Mouse (Mus musculus): Measurements from ENCODE around the gene Dip2b.

The Dip2b gene

GRCm38 (mm10) chr15:100050940-100051339 is 12.5 kb downstream of the Dip2b start:
- no peak for DNase-seq (ENCODE audit: low spot score)

- no peak for DNase-seq (ENCODE audit: low spot score)
Observed at GRCm38 (mm10) chr15:100052726-100053125, 14.3 kb downstream of the Dip2b start.

- DNase-seq (ENCODE audit: low spot score), result no peak
Observed at GRCm38 (mm10) chr15:100056397-100056908, 18.0 kb downstream of the Dip2b start.

- DNase-seq (ENCODE audit: low spot score), result no peak
Observed at GRCm38 (mm10) chr15:100057698-100058097, 19.2 kb downstream of the Dip2b start.

GRCm38 (mm10) chr15:100058143-100058542 is 19.7 kb downstream of the Dip2b start:
- DNase-seq (ENCODE audit: low spot score), result no peak

- no peak for DNase-seq (ENCODE audit: low spot score)
Observed at GRCm38 (mm10) chr15:100058912-100059311, 20.4 kb downstream of the Dip2b start.

GRCm38 (mm10) chr15:100059626-100060311 is 21.3 kb downstream of the Dip2b start:
- DNase-seq (ENCODE audit: low spot score), result no peak

- no peak for DNase-seq (ENCODE audit: low spot score)
Observed at GRCm38 (mm10) chr15:100060513-100061140, 22.2 kb downstream of the Dip2b start.

- DNase-seq (ENCODE audit: low spot score), result no peak
Observed at GRCm38 (mm10) chr15:100061377-100061776, 22.9 kb downstream of the Dip2b start.

- DNase-seq (ENCODE audit: low spot score), result no peak
Observed at GRCm38 (mm10) chr15:100063229-100063773, 24.8 kb downstream of the Dip2b start.

- DNase-seq (ENCODE audit: low spot score), result no peak
Observed at GRCm38 (mm10) chr15:100066702-100067101, 28.2 kb downstream of the Dip2b start.

- no peak for DNase-seq (ENCODE audit: low spot score)
Observed at GRCm38 (mm10) chr15:100069101-100069500, 30.6 kb downstream of the Dip2b start.

GRCm38 (mm10) chr15:100070021-100070420 is 31.6 kb downstream of the Dip2b start:
- DNase-seq (ENCODE audit: low spot score), result no peak

- no peak for DNase-seq (ENCODE audit: low spot score)
Observed at GRCm38 (mm10) chr15:100071819-100072218, 33.4 kb downstream of the Dip2b start.

GRCm38 (mm10) chr15:100073696-100074453 is 35.4 kb downstream of the Dip2b start:
- no peak for DNase-seq (ENCODE audit: low spot score)

- no peak for DNase-seq (ENCODE audit: low spot score)
Observed at GRCm38 (mm10) chr15:100074754-100075153, 36.3 kb downstream of the Dip2b start.

GRCm38 (mm10) chr15:100076362-100076761 is 37.9 kb downstream of the Dip2b start:
- DNase-seq (ENCODE audit: low spot score), result no peak

- no peak for DNase-seq (ENCODE audit: low spot score)
Observed at GRCm38 (mm10) chr15:100080833-100081477, 42.5 kb downstream of the Dip2b start.

GRCm38 (mm10) chr15:100081478-100081998 is 43.1 kb downstream of the Dip2b start:
- DNase-seq (ENCODE audit: low spot score), result no peak

- no peak for DNase-seq (ENCODE audit: low spot score)
Observed at GRCm38 (mm10) chr15:100082052-100082451, 43.6 kb downstream of the Dip2b start.

- no peak for DNase-seq (ENCODE audit: low spot score)
Observed at GRCm38 (mm10) chr15:100082733-100083132, 44.3 kb downstream of the Dip2b start.

GRCm38 (mm10) chr15:100083882-100084281 is 45.4 kb downstream of the Dip2b start:
- no peak for DNase-seq (ENCODE audit: low spot score)

All from ovary, adult 18-20 months (tissue).